Mouse (Mus musculus) heart, embryonic 16.5 days (tissue): ENCODE data around the gene Anapc15-ps. TPM values are rescaled to one million over a fixed set of nuclear protein-coding genes. Genes with fewer than 3 reads are reported as not detected.

Experiments
- ATAC-seq: fragments of 200-750 bp; cut with Nextera tagmentation; replicated peaks from 2 replicates; pipeline ENCODE4 v1.8.0; 2017; ENCODE audit warnings: moderate number of reproducible peaks; ENCODE audit not compliant: insufficient read depth, low FRiP score; ENCODE audit errors: extremely low read depth
- H3K27ac ChIP-seq: fragments of 300-500 bp; sonication (generic); 2 replicates; pipeline ENCODE4 v1.5.1; 2014; ENCODE audit warnings: mild to moderate bottlenecking, low read length, control low read depth, moderate library complexity
- H3K27me3 ChIP-seq: fragments of 300-500 bp; sonication (generic); 2 replicates; pipeline ENCODE4 v1.6.1; 2014; ENCODE audit warnings: low read length, mixed read lengths; ENCODE audit not compliant: control insufficient read depth, insufficient read depth
- H3K36me3 ChIP-seq: fragments of 300-500 bp; sonication (generic); 2 replicates; pipeline ENCODE4 v1.6.1; 2014; ENCODE audit not compliant: control insufficient read depth, insufficient read depth
- H3K4me1 ChIP-seq: fragments of 300-500 bp; sonication (generic); 2 replicates; pipeline ENCODE4 v1.6.1; 2014; ENCODE audit warnings: low read length, mixed read lengths; ENCODE audit not compliant: control insufficient read depth, insufficient read depth
- H3K4me2 ChIP-seq: fragments of 300-500 bp; sonication (generic); 2 replicates; pipeline ENCODE4 v1.6.1; 2014; ENCODE audit warnings: low read depth, mild to moderate bottlenecking, control low read depth, low read length
- H3K4me3 ChIP-seq: fragments of 300-500 bp; sonication (generic); 2 replicates; pipeline ENCODE4 v1.5.1; 2014; ENCODE audit warnings: mild to moderate bottlenecking, control low read depth, low read length
- H3K9ac ChIP-seq: fragments of 300-500 bp; sonication (generic); 2 replicates; pipeline ENCODE4 v1.6.1; 2014; ENCODE audit warnings: low read length, control low read depth
- H3K9me3 ChIP-seq: fragments of 300-500 bp; sonication (generic); replicated peaks from 2 replicates; pipeline ENCODE4 v1.6.1; 2016; ENCODE audit warnings: low read length; ENCODE audit not compliant: control insufficient read depth
- WGBS: fragments of 180-500 bp; shearing (Covaris S2); extraction: QIAGEN DNeasy Blood & Tissue Kit; methylation state at CpG from one replicate; pipeline ENCODE4 v1.1.7; 2014; 5-methylcytosine and 5-hydroxymethylcytosine counted together
- polyA plus RNA-seq: library from polyadenylated mRNA; unstranded; fragments of >200 nt; fragmentation: Nextera tagmentation; extraction: Ambion mirVana; gene quantifications from 2 replicates; pipeline ENCODE4 v1.2.1, GENCODE M21; 2015

Anapc15-ps gene
- polyA plus RNA-seq, 1 experiment from 2014 or later, result 0.71 TPM

DNA sequence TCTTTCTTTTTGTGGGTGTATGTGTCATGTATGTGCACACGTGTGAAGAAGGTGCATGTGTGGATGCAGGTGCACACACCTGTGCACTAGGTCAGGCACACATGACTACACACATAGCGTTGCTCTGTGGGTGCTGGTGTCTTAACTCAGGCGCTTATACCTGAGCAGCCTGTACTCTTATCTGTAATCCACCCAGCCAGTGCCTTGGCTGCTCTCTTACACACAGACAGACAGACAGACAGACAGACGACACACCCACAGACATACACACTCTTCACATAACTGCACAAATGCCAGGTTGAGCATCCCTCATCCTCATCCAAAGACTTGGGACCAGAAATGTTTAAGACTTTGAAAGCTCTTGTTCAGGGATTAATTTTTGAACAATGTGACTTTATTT is 12.8 kb upstream of the Anapc15-ps start:
- Histone ChIP-seq H3K9ac (no peak overlapping the region), H3K4me2 (no peak overlapping the region), H3K4me1 (peaks cover 3% of the 10 kb centered on the region), H3K36me3 (no peaks in the 10 kb centered on the region), H3K4me3 (no peak overlapping the region), H3K27ac (no peak overlapping the region), H3K9me3 (no peaks in the 10 kb centered on the region), H3K27me3 (no peaks in the 10 kb centered on the region)
- WGBS, result 71% methylated on average over 4 of the region's 4 CpGs
- ATAC-seq, result no peak

GRCm38 (mm10) chr10:95684782-95685555 is 11.7 kb upstream of the Anapc15-ps start:
- no peaks in the 10 kb centered on the region for H3K36me3 ChIP-seq
- H3K27ac ChIP-seq, result no peak overlapping the region
- no peak overlapping the region for H3K4me3 ChIP-seq
- H3K9me3 ChIP-seq, result no peaks in the 10 kb centered on the region
- no peak overlapping the region for H3K9ac ChIP-seq
- H3K4me1 ChIP-seq, result peaks cover 14% of the 10 kb centered on the region
- ATAC-seq, result no peak
- WGBS, result 50% methylated on average over 15 of the region's 15 CpGs
- H3K4me2 ChIP-seq, result no peak overlapping the region
- H3K27me3 ChIP-seq, result no peaks in the 10 kb centered on the region

DNA sequence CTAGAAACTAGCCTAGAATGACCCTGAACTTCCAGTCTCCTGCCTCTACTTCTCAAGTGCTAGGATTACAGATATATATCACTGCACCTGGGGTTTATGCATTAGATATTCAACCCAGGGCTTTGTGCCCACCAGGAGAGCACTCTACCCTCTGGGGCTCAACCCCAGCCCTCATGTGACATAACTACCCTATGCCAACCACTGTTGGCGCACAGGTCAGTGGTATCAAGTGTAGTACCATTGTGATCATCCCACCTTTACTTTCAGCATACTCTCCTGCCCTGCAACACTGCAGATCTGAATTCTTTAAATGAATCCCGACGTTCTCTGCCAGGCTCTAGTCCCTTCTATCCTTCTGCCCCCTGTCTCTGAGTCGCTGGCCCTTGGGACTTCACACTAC is 11.0 kb upstream of the Anapc15-ps start:
- H3K4me3 ChIP-seq, result no peak overlapping the region
- WGBS, result 88% methylated on average over 4 of the region's 4 CpGs
- H3K4me2 ChIP-seq, result no peak overlapping the region
- H3K9me3 ChIP-seq, result no peaks in the 10 kb centered on the region
- H3K36me3 ChIP-seq, result no peaks in the 10 kb centered on the region
- no peaks in the 10 kb centered on the region for H3K27me3 ChIP-seq
- H3K9ac ChIP-seq, result no peak overlapping the region
- no peak for ATAC-seq
- peaks cover 17% of the 10 kb centered on the region for H3K4me1 ChIP-seq
- no peak overlapping the region for H3K27ac ChIP-seq

DNA sequence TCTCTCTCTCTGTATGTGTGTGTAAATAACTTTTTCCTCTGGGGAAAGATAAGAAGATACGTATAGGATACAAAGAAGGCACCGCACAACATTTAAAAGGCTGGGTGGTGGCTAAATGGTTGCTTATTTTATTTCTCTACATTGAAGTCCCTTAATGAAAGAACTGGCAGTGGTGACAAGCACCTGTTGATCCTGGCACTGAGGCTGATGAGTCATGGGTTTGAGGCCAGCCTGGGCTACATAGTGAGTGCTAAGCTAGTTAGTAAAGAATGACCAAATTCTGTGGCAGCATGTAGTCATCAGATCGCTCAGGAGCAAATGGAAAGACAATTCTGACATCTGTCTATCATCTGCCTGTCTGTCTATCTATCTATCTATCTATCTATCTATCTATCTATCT is 10.5 kb upstream of the Anapc15-ps start:
- Histone ChIP-seq H3K36me3 (no peaks in the 10 kb centered on the region), H3K4me1 (peaks cover 17% of the 10 kb centered on the region), H3K27me3 (no peaks in the 10 kb centered on the region), H3K9ac (no peak overlapping the region), H3K27ac (no peak overlapping the region), H3K9me3 (no peaks in the 10 kb centered on the region), H3K4me3 (no peak overlapping the region), H3K4me2 (no peak overlapping the region)
- ATAC-seq, result no peak
- WGBS, result 94% methylated on average over 3 of the region's 3 CpGs

GRCm38 (mm10) chr10:95682964-95683363 is 9.7 kb upstream of the Anapc15-ps start:
- Histone ChIP-seq H3K9ac (no peak overlapping the region), H3K27me3 (no peaks in the 10 kb centered on the region), H3K4me3 (no peak overlapping the region), H3K9me3 (no peaks in the 10 kb centered on the region), H3K4me2 (no peak overlapping the region), H3K36me3 (no peaks in the 10 kb centered on the region), H3K27ac (no peak overlapping the region), H3K4me1 (peaks cover 21% of the 10 kb centered on the region)
- ATAC-seq, result no peak
- WGBS, result 79% methylated on average over 10 of the region's 10 CpGs

- no peaks in the 10 kb centered on the region for H3K9me3 ChIP-seq
- no peaks in the 10 kb centered on the region for H3K27me3 ChIP-seq
- 82% methylated on average over 9 of the region's 9 CpGs for WGBS
- H3K4me2 ChIP-seq, result no peak overlapping the region
- peaks cover 18% of the 10 kb centered on the region for H3K4me1 ChIP-seq
- H3K4me3 ChIP-seq, result no peak overlapping the region
- no peak overlapping the region for H3K27ac ChIP-seq
- no peaks in the 10 kb centered on the region for H3K36me3 ChIP-seq
- no peak overlapping the region for H3K9ac ChIP-seq
- no peak for ATAC-seq
These were observed 9.0 kb upstream of the Anapc15-ps start for GRCm38 (mm10) chr10:95682091-95682740.

GRCm38 (mm10) chr10:95681481-95681880 is 8.2 kb upstream of the Anapc15-ps start:
- no peak for ATAC-seq
- Histone ChIP-seq H3K9me3 (no peaks in the 10 kb centered on the region), H3K36me3 (no peaks in the 10 kb centered on the region), H3K27me3 (no peaks in the 10 kb centered on the region), H3K4me1 (peaks cover 23% of the 10 kb centered on the region), H3K4me3 (0 out of 2 replicates have a peak overlapping the region, but pooled peaks have one; percentile 15), H3K9ac (no peak overlapping the region), H3K4me2 (peak overlapping the region; percentile 53; the same call in 1 of the 2 replicates), H3K27ac (no peak overlapping the region)
- 75% methylated on average over 4 of the region's 4 CpGs for WGBS

DNA sequence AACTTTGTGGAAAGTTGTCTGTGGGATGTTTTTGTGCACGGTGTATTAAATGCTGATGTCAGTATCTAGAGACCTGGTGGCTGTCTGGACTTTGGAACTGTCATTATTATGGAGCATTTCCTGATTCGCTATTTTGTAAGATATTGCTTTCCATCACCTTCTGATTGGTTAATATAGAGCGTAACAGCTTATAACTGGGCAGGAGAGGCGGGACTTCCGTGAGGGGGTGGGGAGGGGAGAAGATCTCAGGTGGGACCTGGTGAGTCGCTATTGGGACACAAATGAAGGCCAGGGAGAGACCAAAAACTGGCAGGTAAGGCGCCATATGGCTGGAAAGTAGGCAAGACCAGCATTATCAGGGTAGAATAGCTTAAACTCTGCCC is 7.8 kb upstream of the Anapc15-ps start:
- ATAC-seq, result peak; percentile 23; the same call in 1 of the 2 replicates
- H3K27me3 ChIP-seq, result no peaks in the 10 kb centered on the region
- peak overlapping the region; percentile 58 for H3K9ac ChIP-seq
- peaks cover 23% of the 10 kb centered on the region for H3K4me1 ChIP-seq
- H3K4me3 ChIP-seq, result peak overlapping the region; percentile 37
- H3K36me3 ChIP-seq, result no peaks in the 10 kb centered on the region
- peak overlapping the region; percentile 63 for H3K27ac ChIP-seq
- H3K9me3 ChIP-seq, result no peaks in the 10 kb centered on the region
- 50% methylated on average over 7 of the region's 7 CpGs for WGBS
- peak overlapping the region; percentile 53 for H3K4me2 ChIP-seq
